Mouse (Mus musculus) B cell, adult 2 months (primary cell): ENCODE results near the gene Palm2.
"Not testable (repeated sequence)": the region's sequence is repeated elsewhere in the genome, so short reads cannot be mapped to it uniquely, and the experiment has no call there.

Experiments
- DNase-seq, 2 experiments: peaks; one replicate each; pipeline ENCODE4 v3.0.0; 2022

The Palm2 gene

DNA sequence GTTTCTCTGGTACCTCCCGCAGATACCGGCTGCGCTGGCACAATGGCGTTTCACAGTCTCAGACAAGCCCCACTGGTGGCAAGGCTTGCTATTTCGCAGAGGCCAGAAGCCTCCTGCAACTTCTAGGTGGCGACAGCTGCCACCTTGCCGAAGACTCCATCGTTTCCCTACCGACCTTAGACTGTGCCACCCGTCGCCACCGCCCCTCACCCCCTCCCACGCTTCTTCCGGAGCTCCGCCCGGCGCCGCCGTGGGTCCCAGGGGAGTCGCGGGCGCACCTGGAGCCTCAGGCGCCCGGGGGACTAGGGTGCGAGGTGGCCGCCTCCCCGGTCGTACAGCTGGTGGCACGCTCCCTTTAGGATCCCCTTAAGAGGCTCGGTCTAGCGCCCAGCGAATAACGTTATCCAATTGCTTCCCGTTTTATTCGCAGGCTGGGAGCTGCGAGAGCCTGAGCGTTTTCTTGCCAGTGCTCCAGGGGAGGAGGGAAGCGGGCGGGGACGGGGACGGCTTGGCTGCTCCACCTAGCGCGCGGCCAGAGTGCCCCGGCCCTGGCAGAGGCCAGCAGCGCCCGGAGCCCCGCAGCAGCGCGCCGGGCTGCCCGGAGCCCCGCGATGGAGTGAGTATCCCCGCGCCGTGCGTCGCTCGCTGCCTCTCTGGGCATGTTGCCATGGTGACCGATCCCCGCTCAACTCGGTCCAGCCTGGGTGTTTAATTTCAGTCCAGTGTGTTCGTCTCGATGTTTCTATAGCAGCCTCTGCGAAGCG is at the start of gene Palm2:
TSS of gene Palm2 (plus strand) at position 307 of the 764 bp plus-strand sequence.
- peak; percentile 33 to 41 for DNase-seq

DNA sequence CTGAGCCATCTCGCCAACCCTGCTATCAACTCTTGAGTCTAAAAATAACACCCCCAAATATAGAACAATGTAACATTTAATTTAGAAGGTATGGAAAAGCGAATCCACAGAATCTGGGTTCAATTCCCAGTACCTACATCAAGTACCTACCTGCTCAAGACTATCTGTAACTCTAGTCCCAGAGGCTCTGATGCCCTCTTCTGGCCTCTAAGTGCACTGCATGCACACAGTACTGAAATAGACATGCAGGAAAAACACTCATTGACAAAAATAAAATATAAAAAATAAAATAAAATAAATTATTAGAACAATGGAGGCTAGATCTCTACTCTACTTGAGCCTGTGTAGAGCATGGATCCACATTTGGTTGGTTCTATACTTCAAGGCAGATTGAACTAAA is 49.7 kb upstream of the Palm2 start:
- DNase-seq = peak in 1 of 2 experiments; percentile 2

- DNase-seq = no peak
These were observed 42.9 kb upstream of the Palm2 start for GRCm38 (mm10) chr4:57391103-57391502.

- DNase-seq = no peak
These were observed 37.6 kb upstream of the Palm2 start for GRCm38 (mm10) chr4:57396414-57396813.

DNA sequence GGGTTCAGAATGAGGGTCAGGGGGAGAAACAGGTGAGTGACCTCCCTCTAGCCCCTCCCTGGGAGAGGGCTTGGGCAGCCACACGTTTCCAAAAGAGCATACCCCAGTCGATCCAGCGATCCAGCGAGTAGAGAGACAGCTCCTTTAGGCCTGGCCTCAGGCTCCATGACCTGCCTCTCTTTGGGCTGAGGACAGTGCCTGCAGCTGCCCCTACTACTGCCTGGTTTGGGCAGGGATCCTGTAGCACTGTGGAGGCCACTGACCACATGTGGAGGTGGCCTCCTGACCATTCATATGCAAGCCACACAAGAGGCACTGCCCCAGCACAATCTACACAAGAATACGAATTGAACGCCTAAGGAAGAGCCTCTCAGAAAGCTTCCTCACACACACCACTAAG is 21.7 kb upstream of the Palm2 start:
- DNase-seq = not testable (repeated sequence)

DNA sequence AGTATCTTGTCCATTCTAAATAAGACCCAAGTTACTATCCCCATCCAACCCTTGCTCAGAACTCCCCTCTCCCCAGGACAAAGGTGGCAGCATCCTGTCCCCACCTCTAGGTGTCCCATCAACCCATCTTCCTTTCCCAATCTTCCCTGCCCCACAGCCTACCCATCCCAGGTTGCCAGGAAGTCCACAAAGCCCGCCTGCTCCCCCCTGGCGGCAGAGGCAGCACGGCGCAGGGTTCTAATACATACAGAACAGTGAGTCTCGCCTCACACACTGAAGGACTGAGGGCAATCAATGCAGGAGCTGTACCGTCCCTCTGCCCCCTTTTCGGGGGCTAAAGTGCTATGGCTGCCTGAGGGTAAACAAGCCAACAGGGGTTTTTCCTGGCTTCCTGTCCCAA is 21.0 kb upstream of the Palm2 start:
- DNase-seq = no peak

- DNase-seq = not testable (repeated sequence)
These were observed 20.4 kb upstream of the Palm2 start for GRCm38 (mm10) chr4:57413670-57414069.

GRCm38 (mm10) chr4:57424011-57424410 is 10.0 kb upstream of the Palm2 start:
- DNase-seq = no peak

DNA sequence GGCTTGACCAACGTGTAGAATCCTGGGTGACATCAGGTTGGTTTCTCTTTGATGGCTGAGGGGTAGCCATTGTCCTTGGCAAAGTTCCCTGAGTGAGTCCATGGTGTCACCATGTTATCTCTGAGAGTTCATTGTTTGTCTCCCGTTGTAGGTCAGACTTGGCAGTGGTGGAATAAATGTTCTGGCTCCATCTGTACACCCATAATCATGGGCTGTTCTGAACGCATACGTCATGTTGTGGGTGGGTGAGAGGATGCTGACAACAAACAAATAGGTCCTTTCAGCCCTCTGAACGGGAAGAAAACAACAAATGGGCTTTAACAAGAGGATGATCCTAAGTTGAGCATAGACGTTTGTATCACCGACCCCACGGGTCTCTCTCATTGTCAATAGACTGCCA is 5.7 kb upstream of the Palm2 start:
- DNase-seq = no peak

DNA sequence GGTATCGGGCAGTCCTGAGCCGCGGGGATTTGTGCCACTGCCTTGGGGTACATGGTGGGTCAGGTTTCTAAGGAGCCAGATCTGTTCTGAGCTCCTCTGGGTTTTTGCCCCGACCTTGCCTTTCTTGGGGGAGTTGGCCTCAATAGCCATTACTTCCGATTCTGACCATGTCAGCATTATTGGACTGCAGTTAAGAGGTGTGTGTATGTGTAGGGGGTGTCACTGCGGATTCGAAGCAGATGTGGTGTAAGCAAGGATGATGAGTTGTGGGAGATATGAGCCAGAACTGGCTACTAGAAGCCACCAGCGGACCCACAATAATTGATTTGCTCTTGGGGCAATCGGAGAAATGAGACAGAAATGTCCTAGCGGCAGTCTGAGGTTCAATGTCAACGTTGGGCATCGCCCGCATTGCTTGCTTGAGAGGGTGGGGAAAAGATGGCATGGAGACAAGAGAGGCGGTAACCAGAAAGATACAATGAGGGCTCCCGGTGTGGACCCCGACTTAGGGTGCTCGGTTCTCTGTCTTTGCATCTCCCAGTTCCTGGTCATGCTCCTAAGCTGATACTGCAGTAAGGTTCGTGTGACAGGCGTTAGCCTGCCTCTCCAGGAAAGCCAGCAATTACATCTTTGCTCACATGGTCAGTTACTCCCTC is 786 bp downstream of the Palm2 start:
- DNase-seq = no peak

DNA sequence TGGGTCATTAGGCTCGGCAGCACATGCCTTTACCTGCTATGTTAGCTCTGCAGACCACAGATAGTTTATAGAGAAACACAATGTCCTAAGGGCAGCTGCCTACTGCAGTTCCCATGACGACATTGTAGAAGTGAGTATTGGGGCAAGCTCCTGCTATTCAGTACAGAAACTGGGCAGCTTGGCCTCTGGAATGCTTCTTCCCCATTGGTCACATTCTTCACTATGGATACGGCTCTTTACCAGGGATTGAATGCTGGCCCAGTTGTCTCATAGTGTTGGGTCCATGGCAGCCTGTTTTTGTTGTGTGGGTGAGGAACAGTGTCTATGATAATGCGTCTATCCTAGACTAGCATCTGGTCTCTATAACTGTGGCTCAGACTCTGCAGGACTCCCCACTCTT is 2.2 kb downstream of the Palm2 start:
- DNase-seq = no peak

GRCm38 (mm10) chr4:57446082-57446481 is 12.0 kb downstream of the Palm2 start:
- DNase-seq = no peak

DNA sequence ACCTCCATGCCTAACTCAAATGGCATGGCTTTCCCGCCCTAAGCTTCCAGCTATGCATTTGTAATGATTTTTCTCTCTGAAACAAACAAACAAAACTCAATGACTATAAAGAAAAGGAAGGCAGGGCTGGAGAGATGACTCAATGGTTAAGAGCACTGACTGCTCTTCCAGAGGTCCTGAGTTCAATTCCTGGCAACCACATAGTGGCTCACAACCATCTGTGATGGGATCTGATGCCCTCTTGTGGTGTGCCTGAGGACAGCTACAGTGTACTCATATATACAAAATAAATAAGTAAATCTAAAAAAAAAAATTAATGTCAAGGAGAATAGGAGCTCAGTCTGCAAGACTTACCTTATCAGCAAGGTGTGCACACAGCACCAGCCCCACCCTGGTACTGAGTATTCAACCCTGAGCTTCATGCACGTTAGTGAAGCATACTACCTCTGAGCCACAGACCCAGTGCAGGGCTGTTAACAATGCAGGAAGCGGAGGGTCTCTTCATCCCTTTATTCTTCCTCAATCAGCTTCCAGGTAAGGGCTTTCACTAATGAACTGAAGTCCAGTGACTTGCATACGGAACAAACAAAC is 12.9 kb downstream of the Palm2 start:
- no peak for DNase-seq

- peak; percentile 21 to 34 for DNase-seq
These were observed 17.8 kb downstream of the Palm2 start for GRCm38 (mm10) chr4:57451896-57452295.

GRCm38 (mm10) chr4:57452661-57453060 is 18.6 kb downstream of the Palm2 start:
- no peak for DNase-seq

DNA sequence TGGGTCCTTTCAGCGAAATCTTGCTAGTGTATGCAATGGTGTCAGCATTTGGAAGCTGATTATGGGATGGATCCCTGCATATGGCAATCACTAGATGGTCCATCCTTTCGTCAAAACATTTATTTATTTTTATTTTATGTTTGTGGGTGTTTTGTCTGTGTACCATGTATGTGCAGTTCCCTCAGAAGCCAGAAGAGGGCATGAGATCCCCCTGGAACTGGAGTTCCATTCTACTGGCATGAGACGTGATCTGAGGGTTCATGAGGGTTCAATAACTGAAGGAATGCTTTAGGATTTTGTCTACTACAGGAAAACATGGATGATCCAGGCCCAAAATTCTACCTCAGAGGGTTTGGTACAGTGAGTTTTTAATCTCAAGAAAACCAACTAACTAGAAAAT is 28.3 kb downstream of the Palm2 start:
- peak; percentile 1 to 20 for DNase-seq

- DNase-seq = no peak
These were observed 48.4 kb downstream of the Palm2 start for GRCm38 (mm10) chr4:57482435-57482834.

DNA sequence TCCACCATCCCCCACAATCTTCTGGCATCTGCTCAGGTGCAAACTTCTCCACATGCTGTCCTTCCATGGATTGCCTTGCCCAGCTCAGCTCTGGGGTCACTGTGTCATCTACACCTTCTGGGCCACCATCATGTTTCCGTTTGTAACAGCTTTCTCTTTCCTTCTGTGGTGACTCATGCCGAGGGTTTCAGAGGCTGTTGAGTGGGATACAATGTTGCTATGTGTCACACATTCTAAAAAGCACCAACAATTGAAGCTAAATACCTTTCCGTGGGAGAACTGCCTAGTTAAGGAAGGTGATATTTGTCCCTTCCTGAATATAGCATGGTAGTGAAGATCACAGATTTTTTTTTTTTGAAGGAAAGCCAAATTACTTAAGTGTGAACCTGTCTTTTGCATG is 52.3 kb downstream of the Palm2 start:
- no peak for DNase-seq

- DNase-seq = no peak
These were observed 55.8 kb downstream of the Palm2 start for GRCm38 (mm10) chr4:57489887-57490286.

DNA sequence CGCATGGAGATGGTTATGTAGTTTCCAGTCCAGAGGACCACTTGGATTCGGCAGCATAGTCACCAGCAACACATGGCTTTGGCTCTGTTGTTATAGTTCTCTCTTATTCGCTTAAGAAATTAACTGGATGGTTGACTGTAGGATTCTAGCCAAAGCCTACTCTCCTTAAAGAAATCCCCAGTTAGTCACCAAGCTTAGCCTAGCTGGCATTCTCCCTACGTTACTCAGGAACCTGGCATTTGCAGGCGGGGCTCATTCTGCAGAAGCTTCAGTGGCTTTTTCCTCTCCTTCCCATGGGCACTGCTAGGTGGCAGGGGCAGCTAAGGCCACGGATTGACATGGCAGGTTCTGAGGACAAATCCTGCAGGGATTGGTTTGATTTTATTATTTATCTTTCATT is 70.7 kb downstream of the Palm2 start:
- no peak for DNase-seq

DNA sequence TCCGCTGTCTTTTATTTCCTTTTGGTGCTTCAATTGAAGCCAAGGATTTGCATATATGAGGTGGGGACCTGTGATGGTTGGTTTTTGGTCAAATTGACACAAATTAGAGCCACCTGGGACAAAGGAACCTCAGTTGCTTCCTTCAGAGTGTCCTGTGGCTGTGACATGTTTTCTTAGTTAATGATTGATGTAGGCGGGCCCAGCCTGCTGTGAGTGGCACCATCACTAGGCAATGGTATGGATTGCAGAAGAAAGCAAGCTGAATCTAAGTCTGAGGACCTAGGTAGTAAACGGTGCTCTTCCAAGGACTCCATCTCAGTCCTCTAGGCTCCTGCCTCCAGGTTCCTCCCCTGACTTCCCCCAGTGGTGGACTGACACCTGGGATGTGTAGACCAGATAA is 76.5 kb downstream of the Palm2 start:
- no peak for DNase-seq

DNA sequence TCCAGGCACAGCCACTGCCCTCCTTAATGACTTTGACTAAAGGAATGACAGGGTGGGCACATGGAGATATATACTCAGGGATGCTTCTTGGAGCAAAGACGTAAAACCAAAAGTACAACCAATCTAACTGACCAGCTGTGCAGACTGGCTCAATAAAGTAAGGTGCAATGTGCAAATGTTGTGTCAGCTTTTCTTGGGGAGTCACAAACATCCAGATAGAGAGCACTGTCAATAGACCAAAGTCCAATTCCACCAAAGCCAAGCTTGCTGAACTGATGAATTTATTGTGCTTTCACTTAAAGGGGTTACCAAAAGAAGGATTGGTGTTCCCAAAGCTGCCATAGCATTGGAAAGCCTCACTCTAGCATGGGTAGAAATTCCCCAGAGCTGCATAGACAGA is 77.7 kb downstream of the Palm2 start:
- no peak for DNase-seq

DNA sequence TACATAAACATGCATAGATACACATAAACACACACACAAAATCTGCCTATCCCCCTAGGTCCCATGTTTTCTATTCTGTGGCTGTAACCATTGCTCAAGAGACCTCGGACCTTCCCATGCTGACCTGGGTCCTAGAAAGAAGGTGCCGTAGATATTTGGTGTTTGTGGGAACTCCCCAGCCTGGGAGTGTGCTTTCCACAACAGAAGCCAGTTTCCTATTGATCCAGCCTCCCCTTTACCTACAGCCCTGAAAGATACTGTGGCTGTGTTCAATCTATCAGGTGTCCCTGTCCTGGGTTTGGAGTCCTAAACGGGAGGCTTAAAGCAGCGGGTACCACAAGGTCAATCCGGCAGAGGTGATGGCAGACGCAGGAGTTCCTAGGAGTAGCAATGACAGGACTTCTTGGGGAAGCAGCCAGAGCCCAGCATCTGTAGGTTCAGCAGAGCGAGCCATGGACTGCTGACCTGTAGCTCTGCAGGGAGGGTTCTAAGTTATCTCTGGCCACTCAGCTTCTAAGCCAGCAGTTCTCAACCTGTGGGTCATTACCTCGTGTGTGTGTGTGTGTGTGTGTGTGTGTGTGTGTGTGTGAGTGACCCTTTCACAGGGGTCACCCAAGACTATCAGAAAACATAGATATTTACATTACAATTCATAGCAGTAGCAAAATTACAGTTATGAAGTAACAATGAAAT is 79.3 kb downstream of the Palm2 start:
- no peak for DNase-seq
